Mouse (Mus musculus): ENCODE data around the gene Setd3.

GRCm38 (mm10) chr12:108070685-108071662 is 108.1 kb downstream of the Setd3 start:
- no peak for TF ChIP-seq GATA1 (IDR thresholded peaks at IDR 0.05; ENCODE audit: borderline replicate concordance, low read length)
- no peak for TF ChIP-seq FLI1 (IDR thresholded peaks at IDR 0.05; ENCODE audit: low read length)

Measured in megakaryocyte, embryonic 14.5 days (primary cell).